Mouse (Mus musculus) forebrain, embryonic 15.5 days (tissue): Measurements from ENCODE around the gene Bend3. TPM values are rescaled to one million over a fixed set of nuclear protein-coding genes. Genes with fewer than 3 reads are reported as not detected.

ENCODE experiments used
- ATAC-seq: fragments of 200-750 bp; cut with Nextera tagmentation; replicated peaks from 2 replicates; pipeline ENCODE4 v1.8.0; 2017; ENCODE audit warnings: mild to moderate bottlenecking, moderate TSS enrichment, moderate library complexity
- H3K27ac ChIP-seq: fragments of 300-500 bp; sonication (generic); replicated peaks from 2 replicates; pipeline ENCODE4 v1.5.1; 2015; ENCODE audit warnings: mild to moderate bottlenecking, inconsistent platforms
- H3K27me3 ChIP-seq: fragments of 300-500 bp; sonication (generic); 2 replicates; pipeline ENCODE4 v1.6.1; 2015; ENCODE audit warnings: inconsistent platforms
- H3K36me3 ChIP-seq: fragments of 300-500 bp; sonication (generic); 2 replicates; pipeline ENCODE4 v1.6.1; 2015; ENCODE audit warnings: mild to moderate bottlenecking, inconsistent platforms
- H3K4me1 ChIP-seq: fragments of 300-500 bp; sonication (generic); 2 replicates; pipeline ENCODE4 v1.6.1; 2015; ENCODE audit warnings: inconsistent platforms
- H3K4me2 ChIP-seq: fragments of 300-500 bp; sonication (generic); replicated peaks from 2 replicates; pipeline ENCODE4 v1.6.1; 2015; ENCODE audit warnings: mild to moderate bottlenecking, inconsistent platforms
- H3K4me3 ChIP-seq: fragments of 300-500 bp; sonication (generic); 2 replicates; pipeline ENCODE4 v1.5.1; 2015; ENCODE audit warnings: mild to moderate bottlenecking, inconsistent platforms
- H3K9ac ChIP-seq: fragments of 300-500 bp; sonication (generic); replicated peaks from 2 replicates; pipeline ENCODE4 v1.6.1; 2015; ENCODE audit warnings: mild to moderate bottlenecking, inconsistent platforms
- H3K9me3 ChIP-seq: fragments of 300-500 bp; sonication (generic); 2 replicates; pipeline ENCODE4 v1.6.1; 2016; ENCODE audit warnings: inconsistent platforms
- WGBS: fragments of 180-500 bp; shearing (Covaris S2); methylation state at CpG from one replicate; pipeline ENCODE4 v1.1.7; 2015; ENCODE audit warnings: mixed read lengths; 5-methylcytosine and 5-hydroxymethylcytosine counted together
- polyA plus RNA-seq: library from polyadenylated mRNA; unstranded; fragments of >200 nt; fragmentation: Nextera tagmentation; extraction: Ambion mirVana; gene quantifications from 2 replicates; pipeline ENCODE4 v1.2.1, GENCODE M21; 2015

The Bend3 gene
- polyA plus RNA-seq, 1 experiment from 2014 or later, result 4.2 TPM

DNA sequence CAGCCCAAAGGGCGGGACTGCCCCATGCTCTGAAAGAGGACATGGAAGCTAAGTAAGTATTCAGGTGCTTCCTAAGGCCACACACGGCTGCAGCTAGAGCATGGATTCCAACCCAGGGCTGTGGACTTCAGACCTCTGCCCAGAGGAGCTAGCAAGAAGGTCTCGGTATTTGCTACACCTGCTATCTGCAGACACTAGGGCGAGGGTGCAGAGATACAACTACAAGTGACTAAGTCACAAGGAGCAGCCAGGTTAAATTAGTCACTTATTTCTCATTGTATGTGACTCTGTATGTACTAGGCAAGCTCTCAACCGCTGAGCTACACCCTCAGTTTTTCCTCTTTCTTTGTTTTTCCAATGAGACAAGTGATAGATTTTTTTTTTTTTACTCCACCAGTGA lies 15.8 kb upstream of the Bend3 start:
- no peak for ATAC-seq
- Histone ChIP-seq H3K4me2 (no peak overlapping the region), H3K36me3 (no peaks in the 10 kb centered on the region), H3K27me3 (no peaks in the 10 kb centered on the region), H3K27ac (no peak overlapping the region), H3K9ac (no peak overlapping the region), H3K4me1 (no peaks in the 10 kb centered on the region), H3K9me3 (no peaks in the 10 kb centered on the region), H3K4me3 (no peak overlapping the region)
- WGBS, result 90% methylated on average over 5 of the region's 5 CpGs

DNA sequence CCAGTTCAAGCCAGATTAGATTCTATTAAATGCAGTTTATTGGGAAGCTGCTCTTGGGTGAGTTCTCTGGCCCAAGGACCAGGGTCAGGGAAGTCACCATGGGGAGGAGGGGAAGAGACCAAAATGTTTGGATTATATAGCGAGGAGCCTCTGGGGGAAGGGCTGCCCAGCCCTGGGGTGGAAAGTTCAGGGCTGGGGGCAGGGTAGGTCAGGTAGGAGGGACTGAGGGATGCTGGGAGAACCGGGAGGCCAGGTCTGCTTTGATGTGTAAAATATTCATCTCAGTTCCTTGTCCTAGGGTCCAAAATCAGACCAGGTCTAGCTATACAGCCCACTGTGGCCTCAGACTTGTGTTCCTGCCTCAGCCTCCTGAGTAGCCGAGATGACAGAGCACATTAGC lies 15.4 kb upstream of the Bend3 start:
- Histone ChIP-seq H3K4me3 (no peak overlapping the region), H3K36me3 (no peaks in the 10 kb centered on the region), H3K9ac (no peak overlapping the region), H3K27me3 (no peaks in the 10 kb centered on the region), H3K4me2 (no peak overlapping the region), H3K9me3 (no peaks in the 10 kb centered on the region), H3K27ac (no peak overlapping the region), H3K4me1 (no peaks in the 10 kb centered on the region)
- no peak for ATAC-seq
- WGBS, result 88% methylated on average over 3 of the region's 3 CpGs

DNA sequence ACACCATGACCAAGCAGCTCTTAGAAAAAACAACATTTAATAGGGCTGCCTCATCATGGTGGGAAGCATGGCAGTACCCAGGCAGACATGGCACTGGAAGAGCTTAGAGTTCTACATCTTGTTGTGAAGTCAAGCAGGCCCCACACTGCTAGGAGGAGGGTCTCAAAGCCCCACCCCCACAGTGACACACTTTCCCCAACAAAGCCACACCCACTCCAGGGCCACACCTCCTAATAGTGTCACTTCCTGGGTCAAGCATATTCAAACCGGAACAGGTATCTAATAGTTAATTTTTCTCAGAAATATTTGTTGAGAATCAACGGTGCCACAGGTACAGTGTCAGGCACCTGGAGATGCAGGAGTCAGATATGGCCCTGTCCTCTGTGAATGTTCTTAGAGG lies 12.4 kb upstream of the Bend3 start:
- Histone ChIP-seq H3K4me1 (no peaks in the 10 kb centered on the region), H3K27me3 (no peaks in the 10 kb centered on the region), H3K9ac (no peak overlapping the region), H3K4me2 (no peak overlapping the region), H3K4me3 (no peak overlapping the region), H3K36me3 (no peaks in the 10 kb centered on the region), H3K27ac (no peak overlapping the region), H3K9me3 (no peaks in the 10 kb centered on the region)
- WGBS, result 96% methylated on average over 2 of the region's 2 CpGs
- ATAC-seq, result no peak

DNA sequence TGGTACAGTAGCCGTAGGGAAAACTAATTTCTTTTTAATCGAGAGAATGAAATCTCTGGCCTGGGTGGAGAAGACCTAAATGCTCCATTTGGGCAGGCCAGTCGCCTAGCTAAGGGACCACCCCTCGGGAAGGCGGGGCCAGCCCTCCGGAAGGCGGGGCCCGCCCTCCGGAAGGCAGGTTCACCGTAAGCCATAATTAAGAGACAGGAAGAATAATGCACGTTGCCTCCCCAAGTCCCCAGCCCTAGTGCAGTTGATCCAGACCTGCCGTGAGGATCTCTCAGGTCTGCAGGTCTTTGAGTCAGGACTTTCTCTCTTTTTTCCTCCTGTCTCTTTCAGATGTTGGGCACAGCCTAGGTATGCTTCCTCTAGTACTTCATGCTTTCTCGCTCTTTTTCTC lies 11.0 kb upstream of the Bend3 start:
- Histone ChIP-seq H3K9ac (no peak overlapping the region), H3K4me1 (no peaks in the 10 kb centered on the region), H3K27ac (no peak overlapping the region), H3K4me2 (no peak overlapping the region), H3K36me3 (no peaks in the 10 kb centered on the region), H3K9me3 (no peaks in the 10 kb centered on the region), H3K4me3 (no peak overlapping the region), H3K27me3 (no peaks in the 10 kb centered on the region)
- ATAC-seq, result no peak
- 46% methylated on average over 13 of the region's 13 CpGs for WGBS

DNA sequence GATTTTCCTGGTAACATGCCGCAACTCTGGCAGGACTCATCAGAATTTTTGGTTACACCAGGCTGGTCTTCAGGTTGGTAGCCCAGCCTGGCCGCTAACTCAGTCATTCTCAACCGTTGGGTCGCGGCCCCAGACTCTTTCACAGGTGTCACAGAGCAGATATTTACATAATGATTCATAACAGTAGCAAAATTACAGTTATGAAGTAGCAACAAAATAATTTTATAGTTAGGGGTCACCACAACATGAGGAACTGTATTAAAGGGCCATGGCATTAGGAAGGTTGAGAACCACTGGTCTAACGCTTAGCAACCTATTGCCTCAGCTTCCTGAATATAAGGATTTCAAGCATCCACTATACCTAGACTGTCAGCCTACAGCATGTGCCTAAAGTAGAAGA lies 10.3 kb upstream of the Bend3 start:
- Histone ChIP-seq H3K9me3 (no peaks in the 10 kb centered on the region), H3K27me3 (no peaks in the 10 kb centered on the region), H3K4me3 (no peak overlapping the region), H3K27ac (no peak overlapping the region), H3K4me1 (no peaks in the 10 kb centered on the region), H3K36me3 (no peaks in the 10 kb centered on the region), H3K9ac (no peak overlapping the region), H3K4me2 (no peak overlapping the region)
- WGBS, result 94% methylated on average over 6 of the region's 6 CpGs
- ATAC-seq, result no peak

DNA sequence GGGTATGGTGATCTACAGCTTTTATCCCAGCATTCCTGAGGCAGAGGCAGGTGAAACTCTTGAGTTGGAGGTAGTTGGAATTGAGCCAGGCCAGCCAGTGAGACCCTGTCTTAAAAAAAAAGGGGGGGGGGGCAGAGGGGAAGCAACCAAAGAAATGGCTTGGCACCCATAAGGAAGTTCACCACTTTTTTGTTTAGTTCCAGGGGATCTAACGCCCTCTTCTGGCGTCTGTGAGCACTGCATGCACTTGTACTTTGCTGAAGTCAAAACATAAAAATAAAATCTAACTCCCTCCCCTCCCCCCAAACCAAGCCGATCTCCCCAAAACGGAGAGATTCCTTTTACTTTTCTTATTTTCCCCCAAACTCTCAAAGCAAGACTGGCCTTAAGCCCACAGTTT lies 3.3 kb upstream of the Bend3 start:
- Histone ChIP-seq H3K4me2 (no peak overlapping the region), H3K27me3 (no peaks in the 10 kb centered on the region), H3K9me3 (no peaks in the 10 kb centered on the region), H3K4me1 (peaks cover 22% of the 10 kb centered on the region), H3K27ac (no peak overlapping the region), H3K36me3 (no peaks in the 10 kb centered on the region), H3K4me3 (no peak overlapping the region), H3K9ac (no peak overlapping the region)
- WGBS, result 57% methylated on average over 4 of the region's 4 CpGs
- no peak for ATAC-seq

DNA sequence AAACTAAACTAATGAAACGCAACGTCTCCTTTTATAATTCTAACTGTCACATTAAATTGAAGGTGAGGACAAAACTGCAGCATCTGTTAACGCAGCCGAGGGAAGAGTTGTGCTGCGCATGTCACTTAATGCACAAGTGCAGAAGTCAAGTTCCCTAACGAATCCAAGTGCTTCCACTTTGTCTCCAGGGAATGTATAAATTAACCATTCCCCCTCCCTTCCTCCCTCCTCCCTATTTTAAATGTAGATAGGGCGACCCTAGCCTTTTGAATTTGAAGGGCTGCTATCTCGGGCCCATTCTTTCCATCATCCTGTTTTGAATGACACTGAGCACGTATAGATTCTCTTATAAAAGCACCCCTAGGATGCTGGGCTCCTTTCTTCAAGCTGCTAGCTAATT lies 1.2 kb upstream of the Bend3 start:
- Histone ChIP-seq H3K9me3 (no peaks in the 10 kb centered on the region), H3K4me2 (peak overlapping the region; percentile 83)
- ATAC-seq, result no peak

DNA sequence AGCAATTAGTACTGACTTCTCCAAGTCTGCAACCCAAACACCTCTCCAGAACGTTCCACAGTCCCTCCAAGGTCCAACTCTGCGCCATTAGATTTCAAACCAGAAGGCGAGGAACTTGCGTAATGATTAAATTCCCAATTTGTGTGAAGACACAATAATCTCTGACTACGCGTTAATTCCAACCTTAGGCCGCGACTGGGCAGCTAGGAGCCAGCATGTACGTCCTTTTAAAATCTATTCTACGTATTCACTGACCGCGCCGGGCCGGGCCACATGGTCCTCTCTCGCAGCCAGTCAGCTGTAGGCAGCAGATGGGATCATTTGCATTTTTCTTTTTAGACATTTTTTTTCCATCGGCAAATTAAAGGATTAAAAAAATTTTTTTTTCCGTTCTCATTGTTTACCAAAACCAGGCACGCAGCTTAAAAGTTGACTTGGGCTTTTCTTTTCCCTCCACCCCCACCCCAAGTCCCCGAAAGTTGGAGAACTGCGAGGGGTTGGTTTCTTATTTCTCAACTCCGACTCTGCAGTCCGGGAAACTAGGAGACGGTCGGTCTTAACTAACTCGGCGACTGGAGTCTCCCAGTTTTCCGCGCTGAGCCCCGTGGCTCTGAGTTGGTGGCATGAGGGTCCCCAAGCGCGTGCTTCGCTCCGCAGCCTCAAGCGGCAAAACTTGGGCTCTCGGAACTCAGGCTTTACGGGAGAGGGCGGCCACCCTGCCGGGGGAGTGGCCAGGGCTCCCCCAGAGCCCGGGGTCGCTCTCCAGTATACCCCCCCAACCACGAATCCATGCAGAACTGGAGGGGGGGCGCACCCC lies 558 bp upstream of the Bend3 start:
- Histone ChIP-seq H3K27ac (peak overlapping the region; percentile 99), H3K9ac (peak overlapping the region; percentile 97), H3K36me3 (no peaks in the 10 kb centered on the region), H3K9me3 (no peaks in the 10 kb centered on the region), H3K27me3 (no peaks in the 10 kb centered on the region), H3K4me3 (peak overlapping the region; percentile 93), H3K4me1 (peaks cover 47% of the 10 kb centered on the region), H3K4me2 (peak overlapping the region; percentile 83)
- under 1% methylated on average over 42 of the region's 42 CpGs for WGBS
- peak; percentile 38 for ATAC-seq

More for the DNA sequence above, 1.2 kb upstream of the Bend3 start:
- 3% methylated on average over 9 of the region's 9 CpGs for WGBS
- Histone ChIP-seq H3K4me1 (peaks cover 41% of the 10 kb centered on the region), H3K9ac (peak overlapping the region; percentile 97), H3K27ac (peak overlapping the region; percentile 99), H3K27me3 (no peaks in the 10 kb centered on the region), H3K36me3 (no peaks in the 10 kb centered on the region), H3K4me3 (peak overlapping the region; percentile 93)

DNA sequence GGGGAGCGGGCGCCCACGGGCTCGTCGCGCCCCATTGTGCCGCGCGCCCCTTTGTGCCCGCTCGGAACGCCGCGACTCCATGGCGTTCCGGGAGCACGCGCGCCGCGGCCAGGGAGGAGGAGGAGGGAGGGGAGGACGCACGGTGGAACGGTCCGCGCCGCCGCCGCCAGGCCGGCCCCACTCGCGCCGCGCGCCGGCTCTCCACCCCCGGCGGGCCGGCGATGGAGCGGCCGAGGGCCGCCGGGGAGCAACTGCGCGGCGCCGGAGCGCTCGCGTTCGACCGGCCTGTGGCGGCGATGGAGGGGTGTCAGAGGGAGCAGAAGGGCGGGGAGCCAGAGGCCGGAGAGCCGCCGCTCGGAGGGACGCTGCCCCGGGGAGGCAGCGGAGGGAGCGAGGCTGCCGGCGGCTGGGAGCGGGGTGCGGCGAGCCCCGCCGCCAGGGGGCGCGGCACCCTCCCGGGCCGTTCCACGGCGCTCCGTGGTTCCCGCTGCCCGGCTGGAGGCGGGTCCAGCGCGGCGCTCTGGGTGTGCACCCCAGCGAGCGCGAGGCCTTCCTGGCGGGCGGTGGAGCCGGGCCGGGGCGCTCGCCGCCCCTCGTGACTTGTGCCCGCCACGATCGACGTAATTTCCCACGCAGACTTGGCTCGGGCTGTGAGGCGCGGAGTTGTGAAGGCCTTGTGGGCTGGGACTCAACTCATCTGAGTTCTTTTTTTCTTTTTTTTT lies 966 bp downstream of the Bend3 start:
- H3K9me3 ChIP-seq, result no peaks in the 10 kb centered on the region
- peak; percentile 80 for ATAC-seq
- peak overlapping the region; percentile 83 for H3K4me2 ChIP-seq
- under 1% methylated on average over 65 of the region's 103 CpGs for WGBS
- H3K27me3 ChIP-seq, result no peaks in the 10 kb centered on the region
- H3K36me3 ChIP-seq, result no peaks in the 10 kb centered on the region
- peak overlapping the region; percentile 93 for H3K4me3 ChIP-seq
- H3K27ac ChIP-seq, result peak overlapping the region; percentile 99
- peak overlapping the region; percentile 97 for H3K9ac ChIP-seq
- H3K4me1 ChIP-seq, result peaks cover 55% of the 10 kb centered on the region

DNA sequence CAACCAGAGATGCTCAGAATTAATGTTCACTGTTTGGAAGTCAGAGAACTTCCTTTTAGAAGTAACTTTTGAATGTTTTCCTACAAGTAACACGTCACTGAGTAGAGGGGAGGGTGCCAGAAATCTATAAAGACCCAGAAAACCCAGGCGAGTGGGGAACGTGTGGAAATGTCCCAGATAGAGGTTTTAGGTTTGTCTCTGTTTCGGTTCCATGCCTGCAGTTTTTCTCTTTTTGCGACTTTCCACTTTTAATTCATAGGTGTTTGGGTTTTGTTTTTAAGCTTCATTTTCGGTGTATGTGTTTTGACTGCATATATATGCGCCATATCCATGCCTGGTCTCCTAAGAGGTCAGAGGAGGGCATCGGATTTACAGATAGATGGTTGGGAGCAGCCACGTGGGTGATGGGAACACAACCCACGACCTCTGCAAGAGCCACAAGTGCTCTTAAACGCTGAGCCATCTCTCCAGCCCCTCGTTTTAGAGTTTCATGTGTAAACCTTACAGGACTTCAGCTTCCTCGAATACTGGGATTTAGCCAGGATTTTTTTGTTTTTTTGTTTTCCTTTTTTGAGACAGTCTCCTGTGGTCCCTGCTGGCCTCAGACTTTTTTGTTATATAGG lies 1.7 kb downstream of the Bend3 start:
- H3K36me3 ChIP-seq, result no peaks in the 10 kb centered on the region
- WGBS, result 2% methylated on average over 13 of the region's 13 CpGs
- peak overlapping the region; percentile 93 for H3K4me3 ChIP-seq
- H3K27me3 ChIP-seq, result no peaks in the 10 kb centered on the region
- ATAC-seq, result no peak
- peak overlapping the region; percentile 83 for H3K4me2 ChIP-seq
- H3K4me1 ChIP-seq, result peaks cover 51% of the 10 kb centered on the region
- peak overlapping the region; percentile 99 for H3K27ac ChIP-seq
- H3K9ac ChIP-seq, result peak overlapping the region; percentile 97
- no peaks in the 10 kb centered on the region for H3K9me3 ChIP-seq

DNA sequence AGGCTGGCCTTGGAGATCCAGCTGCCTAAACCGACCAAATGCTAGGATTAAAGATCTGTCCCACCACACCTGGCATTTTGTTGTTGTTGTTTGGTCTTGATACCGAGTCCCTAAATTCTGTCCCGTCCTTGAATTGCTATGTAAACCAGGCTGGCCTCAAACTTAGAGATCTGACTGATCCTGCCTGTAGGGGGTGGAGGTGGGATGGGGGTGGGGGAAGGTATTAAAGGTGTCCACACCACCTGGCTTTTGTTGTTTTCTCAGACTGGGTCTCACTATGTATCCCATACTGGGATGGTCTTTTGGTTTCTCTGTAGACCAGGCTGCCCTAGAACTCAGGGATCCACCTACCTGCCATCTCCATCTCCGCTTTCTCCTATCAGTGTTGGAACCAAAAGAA lies 2.5 kb downstream of the Bend3 start:
- 41% methylated on average over 4 of the region's 4 CpGs for WGBS
- no peak overlapping the region for H3K9ac ChIP-seq
- H3K36me3 ChIP-seq, result no peaks in the 10 kb centered on the region
- no peak overlapping the region for H3K27ac ChIP-seq
- H3K27me3 ChIP-seq, result no peaks in the 10 kb centered on the region
- H3K9me3 ChIP-seq, result no peaks in the 10 kb centered on the region
- ATAC-seq, result no peak
- H3K4me2 ChIP-seq, result 0 out of 2 replicates have a peak overlapping the region, but pooled peaks have one; percentile 83
- peaks cover 51% of the 10 kb centered on the region for H3K4me1 ChIP-seq
- no peak overlapping the region for H3K4me3 ChIP-seq

DNA sequence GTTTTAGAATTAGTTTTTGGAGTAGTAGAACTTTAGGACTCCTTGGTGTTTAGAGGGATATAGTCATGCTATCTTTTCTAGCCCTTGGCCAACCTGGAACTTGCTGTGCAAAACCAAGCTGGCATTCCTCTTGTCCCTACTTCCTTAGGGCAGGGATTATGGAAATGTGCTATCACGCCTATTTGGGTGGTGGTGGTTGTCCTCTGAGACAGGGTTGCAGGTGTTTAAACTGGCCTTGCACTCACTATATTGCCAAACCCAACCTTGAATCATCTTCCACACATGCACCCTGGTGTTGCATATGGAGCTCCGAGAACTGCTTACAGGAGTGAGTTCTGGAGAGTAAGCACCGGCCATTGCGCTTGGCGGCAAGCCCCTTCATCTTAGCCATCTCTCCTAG lies 3.4 kb downstream of the Bend3 start:
- Histone ChIP-seq H3K27me3 (no peaks in the 10 kb centered on the region), H3K9ac (no peak overlapping the region), H3K27ac (no peak overlapping the region), H3K4me2 (no peak overlapping the region), H3K4me1 (peaks cover 50% of the 10 kb centered on the region), H3K9me3 (no peaks in the 10 kb centered on the region), H3K4me3 (no peak overlapping the region), H3K36me3 (no peaks in the 10 kb centered on the region)
- ATAC-seq, result no peak
- 93% methylated on average over 5 of the region's 5 CpGs for WGBS
